Mouse (Mus musculus) retina, postnatal 7 days (tissue): ENCODE data around the gene Ap1m1.

Experiments
- DNase-seq: peaks from one replicate; pipeline ENCODE4 v3.0.0-alpha.2; 2012; ENCODE audit warnings: low read depth, low spot score

The Ap1m1 gene

DNA sequence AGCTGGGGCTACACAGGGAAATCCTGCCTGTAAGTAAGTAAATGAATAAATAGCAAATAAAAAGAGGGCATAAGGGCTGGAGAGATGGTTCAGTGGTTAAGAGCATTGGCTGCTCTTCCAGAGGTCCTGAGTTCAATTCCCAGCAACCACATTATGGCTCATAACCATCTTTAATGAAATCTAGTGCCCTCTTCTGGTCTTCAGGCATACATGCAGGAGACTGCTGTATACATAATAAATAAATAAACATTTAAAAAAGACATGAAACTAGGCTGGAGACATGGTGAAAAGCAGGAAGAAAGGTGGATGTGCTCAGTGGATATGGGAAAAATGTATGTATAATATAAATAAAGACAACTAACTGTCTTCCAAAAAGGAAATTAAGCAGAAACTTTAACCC, 53.5 kb downstream of the Ap1m1 start:
- no peak for DNase-seq

GRCm38 (mm10) chr8:72295125-72295524, 55.3 kb downstream of the Ap1m1 start:
- no peak for DNase-seq

- no peak for DNase-seq
Observed at GRCm38 (mm10) chr8:72295679-72296078, 55.9 kb downstream of the Ap1m1 start.

- no peak for DNase-seq
Observed at GRCm38 (mm10) chr8:72296561-72296960, 56.7 kb downstream of the Ap1m1 start.

DNA sequence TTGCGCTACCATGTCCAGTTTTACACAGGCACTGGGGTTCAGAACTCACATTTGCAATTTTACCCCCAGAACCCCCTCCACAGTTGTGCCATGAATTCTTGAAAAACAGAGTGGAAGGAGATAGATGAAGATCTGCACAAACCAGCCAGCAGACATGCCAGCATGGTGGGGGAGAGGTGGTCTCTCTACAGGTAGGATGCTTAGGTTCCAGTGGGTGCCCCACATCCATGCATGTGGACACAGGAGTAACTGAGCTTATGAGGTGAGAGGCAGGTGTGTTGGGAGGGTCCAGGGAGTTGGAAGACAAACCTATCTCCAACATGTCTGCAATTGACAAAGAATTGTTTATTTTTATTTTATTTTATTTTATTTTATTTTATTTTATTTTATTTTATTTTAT, 59.1 kb downstream of the Ap1m1 start:
- DNase-seq = no peak

DNA sequence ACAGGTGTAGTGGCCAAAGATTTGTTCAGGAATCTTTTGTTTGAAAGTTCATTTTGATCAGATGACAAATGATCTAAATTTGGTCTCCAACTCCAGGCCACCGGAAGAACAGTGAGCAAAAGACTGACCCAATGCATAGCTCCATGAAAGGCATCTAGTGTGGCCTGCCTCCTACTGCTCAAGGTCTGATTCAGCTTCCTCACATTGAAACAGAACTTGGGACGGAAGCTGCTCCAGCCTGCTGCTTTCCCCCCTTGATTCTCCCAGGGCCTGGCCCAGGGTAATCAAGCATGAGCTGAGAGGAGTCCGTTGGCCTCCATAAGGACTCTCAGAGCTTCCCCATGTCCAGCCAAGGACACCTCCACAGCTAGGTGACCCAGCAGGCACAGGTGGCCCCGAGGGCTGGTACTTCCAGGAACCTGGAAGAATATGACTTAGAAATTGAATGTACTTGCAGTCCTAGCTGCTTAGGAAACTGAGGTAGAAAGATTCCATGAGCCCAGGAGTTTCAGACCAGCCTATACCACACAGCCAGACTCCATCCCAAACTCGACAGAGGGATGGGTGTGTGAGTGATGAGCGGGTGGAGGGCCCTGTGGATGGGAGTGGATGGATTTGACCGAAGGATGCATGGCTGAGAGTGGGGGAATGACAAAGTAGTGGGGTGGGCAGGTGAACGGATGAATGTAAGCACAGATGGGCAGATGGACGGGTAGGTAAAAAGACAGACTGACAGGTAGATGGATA, 61.0 kb downstream of the Ap1m1 start:
- no peak for DNase-seq

GRCm38 (mm10) chr8:72301497-72301896, 61.7 kb downstream of the Ap1m1 start:
- no peak for DNase-seq

- DNase-seq = no peak
Observed at GRCm38 (mm10) chr8:72302986-72303612, 63.3 kb downstream of the Ap1m1 start.

- DNase-seq = no peak
Observed at GRCm38 (mm10) chr8:72303633-72304032, 63.8 kb downstream of the Ap1m1 start.

GRCm38 (mm10) chr8:72305210-72305905, 65.5 kb downstream of the Ap1m1 start, which contains the start of gene Gm10282:
Gene Gm10282, minus strand, starts transcription at chr8:72305260.
- DNase-seq = no peak

GRCm38 (mm10) chr8:72306913-72307312, 67.1 kb downstream of the Ap1m1 start:
- no peak for DNase-seq
